Mouse (Mus musculus): ENCODE results near the gene Uggt2. TPM values are rescaled to one million over a fixed set of nuclear protein-coding genes. Genes with fewer than 3 reads are reported as not detected.

The Uggt2 gene
- polyA plus RNA-seq, 1 experiment from 2014 or later, result 26.7 TPM

- Histone ChIP-seq H3K36me3 (ENCODE audit: insufficient read depth) (peaks cover 82% of the 10 kb centered on the region), H3K4me3 (ENCODE audit: low read depth, low read length) (no peak overlapping the region), H3K27me3 (ENCODE audit: insufficient read depth, low read length) (no peaks in the 10 kb centered on the region), H3K27ac (ENCODE audit: low read depth) (no peak overlapping the region), H3K9me3 (ENCODE audit: low read depth, low read length) (no peaks in the 10 kb centered on the region), H3K4me1 (ENCODE audit: insufficient read depth) (no peaks in the 10 kb centered on the region), H3K9ac (no peak overlapping the region), H3K4me2 (no peak overlapping the region)
- DNase-seq, result no peak
- WGBS, result 80% methylated on average over 8 of the region's 8 CpGs
- ATAC-seq (ENCODE audit: insufficient read depth), result no peak
- no peak for TF ChIP-seq CTCF (IDR thresholded peaks at IDR 0.05; ENCODE audit: low read depth)
Measured at GRCm38 (mm10) chr14:118980890-118981289, 118.3 kb downstream of the Uggt2 start.

GRCm38 (mm10) chr14:118980358-118980757 is 118.9 kb downstream of the Uggt2 start:
- H3K9ac ChIP-seq, result no peak overlapping the region
- no peak for TF ChIP-seq CTCF (IDR thresholded peaks at IDR 0.05; ENCODE audit: low read depth)
- no peak for DNase-seq
- H3K36me3 ChIP-seq (ENCODE audit: insufficient read depth), result peaks cover 82% of the 10 kb centered on the region
- H3K9me3 ChIP-seq (ENCODE audit: low read depth, low read length), result no peaks in the 10 kb centered on the region
- H3K27me3 ChIP-seq (ENCODE audit: insufficient read depth, low read length), result no peaks in the 10 kb centered on the region
- 71% methylated on average over 5 of the region's 5 CpGs for WGBS
- no peak for ATAC-seq (ENCODE audit: insufficient read depth)
- H3K4me1 ChIP-seq (ENCODE audit: insufficient read depth), result no peaks in the 10 kb centered on the region
- no peak overlapping the region for H3K4me3 ChIP-seq (ENCODE audit: low read depth, low read length)
- no peak overlapping the region for H3K4me2 ChIP-seq
- H3K27ac ChIP-seq (ENCODE audit: low read depth), result no peak overlapping the region

GRCm38 (mm10) chr14:118979571-118980325 is 119.5 kb downstream of the Uggt2 start:
- Histone ChIP-seq H3K36me3 (ENCODE audit: insufficient read depth) (peaks cover 83% of the 10 kb centered on the region), H3K9me3 (ENCODE audit: low read depth, low read length) (no peaks in the 10 kb centered on the region), H3K27ac (ENCODE audit: low read depth) (no peak overlapping the region), H3K9ac (no peak overlapping the region), H3K27me3 (ENCODE audit: insufficient read depth, low read length) (no peaks in the 10 kb centered on the region), H3K4me1 (ENCODE audit: insufficient read depth) (no peaks in the 10 kb centered on the region), H3K4me3 (ENCODE audit: low read depth, low read length) (no peak overlapping the region), H3K4me2 (no peak overlapping the region)
- DNase-seq (no peak), ATAC-seq (ENCODE audit: insufficient read depth) (no peak)
- 73% methylated on average over 7 of the region's 7 CpGs for WGBS
- no peak for TF ChIP-seq CTCF (IDR thresholded peaks at IDR 0.05; ENCODE audit: low read depth)

GRCm38 (mm10) chr14:118977136-118977816 is 122.0 kb downstream of the Uggt2 start:
- no peak for TF ChIP-seq CTCF (IDR thresholded peaks at IDR 0.05; ENCODE audit: low read depth)
- Histone ChIP-seq H3K4me3 (ENCODE audit: low read depth, low read length) (no peak overlapping the region), H3K36me3 (ENCODE audit: insufficient read depth) (peaks cover 84% of the 10 kb centered on the region), H3K4me1 (ENCODE audit: insufficient read depth) (no peaks in the 10 kb centered on the region), H3K27me3 (ENCODE audit: insufficient read depth, low read length) (no peaks in the 10 kb centered on the region), H3K9ac (no peak overlapping the region), H3K27ac (ENCODE audit: low read depth) (no peak overlapping the region), H3K4me2 (no peak overlapping the region), H3K9me3 (ENCODE audit: low read depth, low read length) (no peaks in the 10 kb centered on the region)
- 76% methylated on average over 8 of the region's 8 CpGs for WGBS
- DNase-seq (no peak), ATAC-seq (ENCODE audit: insufficient read depth) (no peak)

- DNase-seq, result no peak
- no peak overlapping the region for H3K4me2 ChIP-seq
- WGBS, result 90% methylated on average over 6 of the region's 6 CpGs
- no peak overlapping the region for H3K9ac ChIP-seq
- peaks cover 87% of the 10 kb centered on the region for H3K36me3 ChIP-seq (ENCODE audit: insufficient read depth)
- H3K4me1 ChIP-seq (ENCODE audit: insufficient read depth), result no peaks in the 10 kb centered on the region
- TF ChIP-seq CTCF (IDR thresholded peaks at IDR 0.05; ENCODE audit: low read depth), result no peak
- H3K27me3 ChIP-seq (ENCODE audit: insufficient read depth, low read length), result no peaks in the 10 kb centered on the region
- H3K27ac ChIP-seq (ENCODE audit: low read depth), result no peak overlapping the region
- H3K4me3 ChIP-seq (ENCODE audit: low read depth, low read length), result no peak overlapping the region
- no peaks in the 10 kb centered on the region for H3K9me3 ChIP-seq (ENCODE audit: low read depth, low read length)
- ATAC-seq (ENCODE audit: insufficient read depth), result no peak
Measured at GRCm38 (mm10) chr14:118972268-118972667, 127.0 kb downstream of the Uggt2 start.

GRCm38 (mm10) chr14:118967646-118968045 is 131.6 kb downstream of the Uggt2 start:
- peaks cover 58% of the 10 kb centered on the region for H3K36me3 ChIP-seq (ENCODE audit: insufficient read depth)
- 86% methylated on average over 7 of the region's 7 CpGs for WGBS
- ATAC-seq (ENCODE audit: insufficient read depth), result no peak

GRCm38 (mm10) chr14:118965356-118966000 is 133.8 kb downstream of the Uggt2 start:
- DNase-seq, result no peak
- TF ChIP-seq CTCF (IDR thresholded peaks at IDR 0.05; ENCODE audit: low read depth), result no peak
- no peak for ATAC-seq (ENCODE audit: insufficient read depth)
- Histone ChIP-seq H3K27ac (ENCODE audit: low read depth) (no peak overlapping the region), H3K9me3 (ENCODE audit: low read depth, low read length) (no peaks in the 10 kb centered on the region), H3K9ac (no peak overlapping the region), H3K4me2 (no peak overlapping the region), H3K4me1 (ENCODE audit: insufficient read depth) (no peaks in the 10 kb centered on the region), H3K27me3 (ENCODE audit: insufficient read depth, low read length) (no peaks in the 10 kb centered on the region), H3K36me3 (ENCODE audit: insufficient read depth) (peaks cover 54% of the 10 kb centered on the region), H3K4me3 (ENCODE audit: low read depth, low read length) (no peak overlapping the region)
- WGBS, result 90% methylated on average over 4 of the region's 4 CpGs

More at GRCm38 (mm10) chr14:118967646-118968045, 131.6 kb downstream of the Uggt2 start:
- Histone ChIP-seq H3K27ac (ENCODE audit: low read depth) (no peak overlapping the region), H3K27me3 (ENCODE audit: insufficient read depth, low read length) (no peaks in the 10 kb centered on the region), H3K4me2 (no peak overlapping the region), H3K4me1 (ENCODE audit: insufficient read depth) (no peaks in the 10 kb centered on the region), H3K9me3 (ENCODE audit: low read depth, low read length) (no peaks in the 10 kb centered on the region), H3K9ac (no peak overlapping the region), H3K4me3 (ENCODE audit: low read depth, low read length) (no peak overlapping the region)
- no peak for DNase-seq
- TF ChIP-seq CTCF (IDR thresholded peaks at IDR 0.05; ENCODE audit: low read depth), result no peak

All from lung, embryonic 14.5 days (tissue).